Mouse (Mus musculus): ENCODE results near the gene Slc25a22. TPM values are rescaled to one million over a fixed set of nuclear protein-coding genes. Genes with fewer than 3 reads are reported as not detected.

The Slc25a22 gene
- total RNA-seq, 2 experiments from 2014 or later, result 4.9 to 18.8 TPM

DNA sequence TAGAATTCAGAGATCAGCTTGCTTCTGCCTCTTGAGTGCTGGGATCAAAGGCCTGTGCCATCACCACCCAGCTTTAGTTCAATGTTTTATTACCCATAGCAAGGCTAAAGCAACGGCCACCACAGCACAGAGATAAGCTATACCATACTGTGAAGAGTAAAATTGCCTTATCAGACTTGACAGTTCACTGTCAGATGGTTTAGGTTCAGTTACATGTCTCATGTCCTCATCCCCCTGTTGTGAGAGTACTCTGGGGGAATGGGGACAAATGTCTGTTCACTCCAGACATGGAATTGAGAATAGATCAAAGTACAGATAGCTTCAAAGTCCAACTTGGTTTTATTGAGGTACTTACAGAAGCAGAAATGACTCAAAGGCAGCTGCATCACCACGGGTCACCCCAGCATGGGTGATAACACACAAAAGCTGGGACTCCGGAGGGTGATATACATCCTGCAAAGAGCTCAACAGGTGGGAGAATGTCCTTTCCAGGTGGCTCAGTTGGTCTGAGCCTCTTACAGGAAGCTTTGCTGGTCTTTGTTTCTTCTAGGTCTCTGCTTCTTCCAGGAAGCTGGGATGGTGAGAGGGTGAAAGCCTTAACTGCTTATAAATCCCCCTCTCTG is 49.1 kb downstream of the Slc25a22 start:
- ATAC-seq (replicated peaks; ENCODE audit: poor library complexity, severe bottlenecking), result no peak

DNA sequence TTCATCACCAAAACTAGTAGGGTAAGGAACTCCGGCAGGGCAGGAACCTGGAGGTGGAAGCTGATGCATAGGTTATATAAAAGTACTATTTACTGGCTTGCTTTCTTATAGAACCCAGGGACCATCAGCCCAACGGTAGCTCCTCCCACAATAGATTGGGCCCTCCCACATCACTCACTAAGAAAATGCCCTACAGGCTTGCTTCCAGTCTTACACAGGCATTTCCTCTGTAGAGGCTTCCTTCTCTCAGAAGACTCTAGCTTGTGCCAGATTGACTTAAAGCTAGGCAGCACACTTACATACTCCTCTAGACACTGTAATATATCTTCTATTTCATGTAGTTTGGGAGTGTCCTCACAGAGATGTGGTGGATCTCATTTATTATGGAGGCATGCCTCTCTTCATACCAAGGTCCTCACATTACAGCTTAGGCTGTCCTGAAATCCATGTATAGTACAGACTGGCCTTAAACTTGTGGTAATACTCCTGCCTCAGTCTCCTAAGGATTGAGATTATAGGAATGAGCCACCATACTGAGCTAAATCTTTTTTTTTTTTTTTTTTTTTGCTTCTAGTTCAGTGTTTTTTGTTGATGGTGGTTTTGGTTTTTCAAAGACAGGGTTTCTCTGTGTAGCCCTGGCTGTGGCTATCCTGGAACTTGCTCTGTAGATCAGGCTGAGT is 49.7 kb downstream of the Slc25a22 start:
- ATAC-seq (replicated peaks; ENCODE audit: poor library complexity, severe bottlenecking), result no peak

DNA sequence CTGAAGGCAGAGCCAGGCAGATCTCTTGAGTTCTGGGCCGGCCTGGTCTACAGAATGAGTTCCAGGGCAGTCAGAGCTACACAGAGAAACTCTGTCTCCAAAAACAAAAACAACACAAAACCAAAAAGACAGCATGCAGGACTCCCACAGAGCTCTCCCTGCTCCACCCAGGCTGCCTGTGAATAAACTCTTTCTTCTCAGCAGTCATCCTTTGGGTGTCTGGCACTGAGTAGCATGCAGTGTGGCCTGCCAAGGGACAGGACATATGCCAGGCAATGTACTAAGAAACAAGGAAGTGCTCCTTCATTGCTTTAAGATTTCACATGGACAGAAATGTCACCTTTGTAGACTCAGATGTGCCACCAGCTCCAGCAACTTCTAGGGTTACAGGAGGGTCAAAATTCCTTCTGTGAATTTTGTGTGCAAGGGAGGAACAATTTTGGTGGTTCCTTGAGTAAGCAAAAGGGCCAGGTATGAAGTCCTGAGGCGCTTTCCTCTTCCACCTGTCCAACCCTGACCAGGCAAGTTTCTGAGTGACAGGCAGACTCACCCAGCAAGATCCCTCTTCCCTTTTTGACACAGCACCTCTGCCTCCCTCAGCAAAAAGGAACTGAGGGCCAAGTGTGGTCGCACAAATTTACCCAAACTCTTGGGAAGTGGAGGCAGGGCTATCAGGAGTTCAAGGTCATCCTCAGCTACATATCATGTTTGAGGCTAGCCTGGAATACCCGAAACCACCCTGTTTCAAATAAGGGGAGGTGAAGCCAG is 56.4 kb downstream of the Slc25a22 start:
- ATAC-seq (replicated peaks; ENCODE audit: poor library complexity, severe bottlenecking), result peak; percentile 29

Other genes with a start within 250 kb of the Slc25a22 start
- 57.4 and 69.3 TPM in 2 replicates for gene Hras, start 243.9 kb downstream of the Slc25a22 start, total RNA-seq (2014; fragmentation: Nextera tagmentation)
- 24.9 and 28.8 TPM in 2 replicates for gene Hras, start 243.9 kb downstream of the Slc25a22 start, total RNA-seq (2017)
- gene Lrrc56, start 243.7 kb downstream of the Slc25a22 start, total RNA-seq (2014; fragmentation: Nextera tagmentation), result 1.4 and 2.4 TPM in 2 replicates
- gene Lrrc56, start 243.7 kb downstream of the Slc25a22 start, total RNA-seq (2017), result 0.52 and 0.62 TPM in 2 replicates
- gene Lmntd2, start 223.8 kb downstream of the Slc25a22 start, total RNA-seq (2014; fragmentation: Nextera tagmentation), result 2.2 TPM in 1 of 2 replicates, not detected in the other
- 0.34 TPM in 1 of 2 replicates, not detected in the other for gene Lmntd2, start 223.8 kb downstream of the Slc25a22 start, total RNA-seq (2017)
- 3.1 and 4.5 TPM in 2 replicates for gene Rassf7, start 222.0 kb downstream of the Slc25a22 start, total RNA-seq (2014; fragmentation: Nextera tagmentation)
- 2.0 and 4.5 TPM in 2 replicates for gene Rassf7, start 222.0 kb downstream of the Slc25a22 start, total RNA-seq (2017)
- 70.9 and 75.4 TPM in 2 replicates for gene Phrf1, start 209.1 kb downstream of the Slc25a22 start, total RNA-seq (2014; fragmentation: Nextera tagmentation)
- gene Phrf1, start 209.1 kb downstream of the Slc25a22 start, total RNA-seq (2017), result 51.7 and 57.7 TPM in 2 replicates
- gene Irf7, start 171.4 kb downstream of the Slc25a22 start, total RNA-seq (2014; fragmentation: Nextera tagmentation), result 0.38 and 1.3 TPM in 2 replicates
- gene Irf7, start 171.4 kb downstream of the Slc25a22 start, total RNA-seq (2017), result 2.1 and 2.7 TPM in 2 replicates
- not detected in 2 replicates for gene Cdhr5, start 161.1 kb downstream of the Slc25a22 start, total RNA-seq (2014; fragmentation: Nextera tagmentation)
- gene Cdhr5, start 161.1 kb downstream of the Slc25a22 start, total RNA-seq (2017), result not detected in 2 replicates
- gene Sct, start 158.8 kb downstream of the Slc25a22 start, total RNA-seq (2014; fragmentation: Nextera tagmentation), result not detected in 2 replicates
- gene Sct, start 158.8 kb downstream of the Slc25a22 start, total RNA-seq (2017), result not detected in 2 replicates
- not detected in 2 replicates for gene Drd4, start 145.9 kb downstream of the Slc25a22 start, total RNA-seq (2014; fragmentation: Nextera tagmentation)
- gene Drd4, start 145.9 kb downstream of the Slc25a22 start, total RNA-seq (2017), result not detected in 2 replicates
- 43.3 and 52.4 TPM in 2 replicates for gene Deaf1, start 110.2 kb downstream of the Slc25a22 start, total RNA-seq (2014; fragmentation: Nextera tagmentation)
- gene Deaf1, start 110.2 kb downstream of the Slc25a22 start, total RNA-seq (2017), result 6.3 and 21.4 TPM in 2 replicates
- gene Tmem80, start 110.2 kb downstream of the Slc25a22 start, total RNA-seq (2014; fragmentation: Nextera tagmentation), result 6.0 and 13.2 TPM in 2 replicates
- gene Tmem80, start 110.2 kb downstream of the Slc25a22 start, total RNA-seq (2017), result 4.5 and 8.7 TPM in 2 replicates
- 0.11 TPM in 1 of 2 replicates, not detected in the other for gene Eps8l2, start 99.0 kb downstream of the Slc25a22 start, total RNA-seq (2014; fragmentation: Nextera tagmentation)
- not detected in 2 replicates for gene Eps8l2, start 99.0 kb downstream of the Slc25a22 start, total RNA-seq (2017)
- 289 and 344 TPM in 2 replicates for gene Taldo1, start 45.7 kb downstream of the Slc25a22 start, total RNA-seq (2014; fragmentation: Nextera tagmentation)
- 559 and 668 TPM in 2 replicates for gene Taldo1, start 45.7 kb downstream of the Slc25a22 start, total RNA-seq (2017)
- gene Gatd1, start 23.8 kb downstream of the Slc25a22 start, total RNA-seq (2014; fragmentation: Nextera tagmentation), result 19.7 and 41.9 TPM in 2 replicates
- gene Gatd1, start 23.8 kb downstream of the Slc25a22 start, total RNA-seq (2017), result 10.8 and 15.6 TPM in 2 replicates
- not detected in 2 replicates for gene Cend1, start 8.4 kb downstream of the Slc25a22 start, total RNA-seq (2014; fragmentation: Nextera tagmentation)
- gene Cend1, start 8.4 kb downstream of the Slc25a22 start, total RNA-seq (2017), result not detected in 2 replicates
- 33.2 and 45.1 TPM in 2 replicates for gene Pidd1, start 6.1 kb upstream of the Slc25a22 start, total RNA-seq (2014; fragmentation: Nextera tagmentation)
- gene Pidd1, start 6.1 kb upstream of the Slc25a22 start, total RNA-seq (2017), result 10.5 and 16.4 TPM in 2 replicates
- 2,601 and 5,139 TPM in 2 replicates for gene Rplp2, start 9.5 kb upstream of the Slc25a22 start, total RNA-seq (2014; fragmentation: Nextera tagmentation)
- gene Rplp2, start 9.5 kb upstream of the Slc25a22 start, total RNA-seq (2017), result 2,496 and 4,245 TPM in 2 replicates
- 93.9 and 97.0 TPM in 2 replicates for gene Pnpla2, start 17.3 kb upstream of the Slc25a22 start, total RNA-seq (2014; fragmentation: Nextera tagmentation)
- gene Pnpla2, start 17.3 kb upstream of the Slc25a22 start, total RNA-seq (2017), result 19.0 and 35.1 TPM in 2 replicates
- 15.8 and 21.3 TPM in 2 replicates for gene Cracr2b, start 23.2 kb upstream of the Slc25a22 start, total RNA-seq (2014; fragmentation: Nextera tagmentation)
- gene Cracr2b, start 23.2 kb upstream of the Slc25a22 start, total RNA-seq (2017), result 14.9 and 15.8 TPM in 2 replicates
- 19.2 and 20.0 TPM in 2 replicates for gene Cd151, start 29.5 kb upstream of the Slc25a22 start, total RNA-seq (2014; fragmentation: Nextera tagmentation)
- 18.4 and 20.4 TPM in 2 replicates for gene Cd151, start 29.5 kb upstream of the Slc25a22 start, total RNA-seq (2017)
- gene Polr2l, start 37.2 kb upstream of the Slc25a22 start, total RNA-seq (2014; fragmentation: Nextera tagmentation), result 36.4 and 59.6 TPM in 2 replicates
- gene Polr2l, start 37.2 kb upstream of the Slc25a22 start, total RNA-seq (2017), result 40.9 and 43.5 TPM in 2 replicates
- gene Tspan4, start 37.3 kb upstream of the Slc25a22 start, total RNA-seq (2014; fragmentation: Nextera tagmentation), result 50.4 and 53.8 TPM in 2 replicates
- gene Tspan4, start 37.3 kb upstream of the Slc25a22 start, total RNA-seq (2017), result 42.6 and 44.9 TPM in 2 replicates
- gene Chid1, start 102.0 kb upstream of the Slc25a22 start, total RNA-seq (2014; fragmentation: Nextera tagmentation), result 12.2 and 26.1 TPM in 2 replicates
- gene Chid1, start 102.0 kb upstream of the Slc25a22 start, total RNA-seq (2017), result 40.2 and 40.9 TPM in 2 replicates
- 18.9 and 21.0 TPM in 2 replicates for gene Ap2a2, start 124.3 kb upstream of the Slc25a22 start, total RNA-seq (2014; fragmentation: Nextera tagmentation)
- gene Ap2a2, start 124.3 kb upstream of the Slc25a22 start, total RNA-seq (2017), result 20.2 and 28.4 TPM in 2 replicates
- 0.80 TPM in 1 of 2 replicates, not detected in the other for gene Muc6, start 217.4 kb upstream of the Slc25a22 start, total RNA-seq (2014; fragmentation: Nextera tagmentation)
- gene Muc6, start 217.4 kb upstream of the Slc25a22 start, total RNA-seq (2017), result not detected in 2 replicates

All from granulocyte monocyte progenitor cell, adult 5-6 weeks (primary cell).